Mouse (Mus musculus) embryonic stem cell, embryonic (primary cell): ENCODE results near the gene Rnase9.

ENCODE experiments used
- CTCF ChIA-PET, 4 experiments: fragments of 300-600 bp in 2 of 4; fragments of 350-600 bp in 2 of 4; sonication (Branson Sonifier 250); formaldehyde crosslinking; loops; one replicate each; lab custom pipeline; 2022; ENCODE audit warnings: inconsistent platforms in 2 of 4; lab: Charles Lee
- POLR2A ChIA-PET, 4 experiments: fragments of 300-600 bp in 2 of 4; fragments of 350-600 bp in 2 of 4; sonication (Branson Sonifier 250); formaldehyde crosslinking; loops; one replicate each; lab custom pipeline; 2022; ENCODE audit warnings: antibody characterized with exemption in 4 of 4, inconsistent platforms in 1 of 4; lab: Charles Lee

The Rnase9 gene

GRCm38 (mm10) chr14:51009572-51009971 lies 32.1 kb downstream of the Rnase9 start:
- ChIA-PET POLR2A (no interaction called here), CTCF (no interaction called here)

GRCm38 (mm10) chr14:51008781-51009180 lies 32.9 kb downstream of the Rnase9 start:
- ChIA-PET POLR2A (interaction anchor here in 1 of 4 experiments (0.8 to 1.0 kb wide), 2 partner anchors 13 to 55 kb away, joined by 3 read pairs; no protein-coding TSS in a partner anchor), CTCF (no interaction called here)

DNA sequence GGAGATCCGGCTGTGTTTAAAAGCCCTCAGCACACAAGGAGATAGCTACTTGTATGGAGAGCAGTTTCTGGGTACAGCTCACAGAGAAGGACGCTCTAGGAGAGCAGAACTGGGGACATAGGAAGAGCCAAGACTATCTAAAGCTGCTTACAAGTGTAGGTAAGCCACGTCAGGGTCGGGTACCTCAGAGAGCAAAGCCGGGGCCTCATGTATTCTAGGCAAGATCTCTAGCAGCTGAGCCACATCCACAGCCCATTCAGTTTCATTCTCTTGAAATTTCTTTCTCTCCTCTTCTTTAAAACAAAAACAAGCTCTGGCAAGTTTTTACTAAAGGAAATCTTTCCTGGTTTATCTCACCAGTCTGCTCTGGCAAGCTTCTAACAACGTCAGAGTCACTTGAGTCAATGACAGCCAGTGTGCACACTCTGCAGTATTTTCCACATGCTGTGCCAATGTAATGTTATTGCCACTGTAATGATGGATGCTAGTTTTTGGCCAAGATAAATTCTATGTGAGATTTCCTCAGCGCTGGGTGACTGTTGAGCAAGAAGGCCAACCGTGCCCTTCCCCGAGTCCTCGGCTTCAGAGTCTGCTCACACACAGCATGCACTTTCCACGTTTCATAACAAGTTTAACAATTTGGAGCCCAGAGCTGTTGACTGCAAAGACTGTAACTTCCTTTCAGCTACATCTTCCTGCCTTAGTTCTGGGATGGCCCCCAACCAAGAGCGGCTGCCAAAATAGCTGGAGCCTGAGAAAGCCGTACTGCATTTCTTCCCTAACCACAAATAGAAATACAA lies 33.6 kb downstream of the Rnase9 start:
- CTCF ChIA-PET = no interaction called here
- POLR2A ChIA-PET = interaction anchor here in 2 of 4 experiments (0.6 to 1.8 kb wide), 5 partner anchors 11 to 75 kb away, joined by 3 to 7 read pairs (median 3); no protein-coding TSS in a partner anchor

- ChIA-PET CTCF (interaction anchor here in 2 of 4 experiments (0.6 to 1.4 kb wide), 4 partner anchors 19 to 142 kb away, joined by 3 to 5 read pairs (median 4); no protein-coding TSS in a partner anchor), POLR2A (interaction anchor here in 2 of 4 experiments (0.6 to 1.9 kb wide), 6 partner anchors 11 to 201 kb away, joined by 3 to 7 read pairs (median 4); partner anchors contain the start of gene Ccnb1ip1 (in 1 of the 2))
Measured at GRCm38 (mm10) chr14:51007152-51007801, 34.4 kb downstream of the Rnase9 start, which contains the start of gene Rnase10. Gene Rnase10 (plus strand): TSS chr14:51007751.

GRCm38 (mm10) chr14:50997999-50998666 lies 43.5 kb downstream of the Rnase9 start:
- CTCF ChIA-PET = no interaction called here
- POLR2A ChIA-PET = interaction anchor here in 1 of 4 experiments (2.8 kb wide), 1 partner anchor 9 kb away, joined by 7 read pairs; the partner anchor contains the start of gene Rnase10

DNA sequence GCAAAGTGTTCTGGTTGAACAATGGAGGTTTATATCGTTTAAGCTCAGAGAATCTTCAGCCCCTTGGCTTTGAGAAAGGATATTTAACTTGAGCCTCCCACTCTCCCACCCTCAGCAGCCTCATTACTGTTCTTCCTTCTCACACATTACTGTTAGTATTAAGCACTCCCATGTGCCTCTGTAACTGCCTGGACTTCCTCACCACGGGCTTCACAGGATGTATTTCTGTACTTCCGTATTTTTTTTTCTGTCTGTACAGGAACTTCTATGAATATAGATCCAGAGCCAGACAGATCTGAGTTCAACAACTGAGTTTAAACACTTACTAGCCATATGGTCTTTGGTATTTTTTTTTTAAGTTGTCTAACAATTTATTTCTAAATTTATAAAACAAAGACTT lies 44.6 kb downstream of the Rnase9 start:
- CTCF ChIA-PET = interaction anchor here in 2 of 4 experiments (0.6 to 0.7 kb wide), 2 partner anchors 176 to 886 kb away, joined by 4 to 5 read pairs; no protein-coding TSS in a partner anchor
- POLR2A ChIA-PET = interaction anchor here in 1 of 4 experiments (0.8 to 2.8 kb wide), 2 partner anchors 10 to 26 kb away, joined by 3 to 7 read pairs; partner anchors contain the start of gene Rnase10

- POLR2A ChIA-PET = no interaction called here
- CTCF ChIA-PET = no interaction called here
Measured at GRCm38 (mm10) chr14:50991037-50991436, 50.6 kb downstream of the Rnase9 start.
